In genomic region chr3:69910073-69910472, GRCm38 (mm10) we compare ENCODE assay signal across 32 mouse cellular contexts. TPM values are rescaled to one million over a fixed set of nuclear protein-coding genes. Genes with fewer than 3 reads are reported as not detected.
DNase-seq lines count a peak whose midpoint lies in the region; ATAC-seq and TF ChIP-seq lines count a peak whose summit lies in the region.
"Had no signal": no experiment of that assay in that cellular context is flagged by ENCODE, and none has a peak within 500 bp of the region (broad histone marks: within the 10 kb centered on the region; RNA-seq: fewer than 3 reads in every experiment).

No protein-coding gene starts in this region.

- CTCF ChIA-PET in Patski (lab: Charles Lee), result interaction anchor here (1.1 kb wide), 1 partner anchor 152 kb away, joined by 3 read pairs; no protein-coding TSS in a partner anchor

- no peak overlapping the region for H3K4me3 ChIP-seq in lung, adult 2 months (replicated peaks; ENCODE audit: extremely low read depth, low read depth, low read length)
- H3K4me3 ChIP-seq: embryonic facial prominence, embryonic 10.5 days; embryonic facial prominence, embryonic 13.5 days; erythroblast, embryonic 14.5 days; forebrain, embryonic 10.5 days; forebrain, embryonic 13.5 days; gastrocnemius, adult 2 months; hindbrain, embryonic 13.5 days had no signal

- H3K27me3 ChIP-seq in Patski, result peaks cover 44% of the 10 kb centered on the region
- H3K27me3 ChIP-seq: CH12.LX; embryonic facial prominence, embryonic 13.5 days; forebrain, embryonic 13.5 days; hindbrain, embryonic 13.5 days had no signal

- in situ Hi-C loops in Patski (cut with MboI; ENCODE audit: low pct_unique_long_range_greater_than_20kb), result no loop called here

- POLR2A ChIA-PET in Patski (lab: Charles Lee), result no interaction called here

- 71% methylated on average over 8 of the region's 8 CpGs for WGBS in lung, adult 2 months

- peak; percentile 52 for ATAC-seq in Patski
- ATAC-seq in erythroid progenitor cell, adult 5-6 weeks (replicated peaks; ENCODE audit: low FRiP score, poor library complexity, severe bottlenecking), result no peak
- ATAC-seq: forebrain, embryonic 13.5 days; forebrain, embryonic 16.5 days; hindbrain, postnatal 0 days; inflammation-experienced regulatory T-cells, adult 6 months had no signal

- TF ChIP-seq CTCF in lung, adult 2 months (IDR thresholded peaks at IDR 0.05; ENCODE audit: insufficient read depth, low read length), result no peak
- no peak for TF ChIP-seq CTCF in Patski (IDR thresholded peaks at IDR 0.05)

- DNase-seq in lung, adult 18-20 months, result peak; percentile 18 to 44
- no peak for DNase-seq in lung, adult 2 months
- DNase-seq in Patski (ENCODE audit: low read depth, low spot score), result no peak
- DNase-seq in lung, postnatal 10 days, result peak; percentile 12
- DNase-seq in adipocyte (ENCODE audit: low spot score), result no peak
- DNase-seq: adrenal gland, adult 8-10 months; adrenal gland, postnatal 25 days; B cell, adult 2 months; cerebellum, adult 11-12 months; cerebellum, adult 8-10 months; cerebellum, postnatal 10 days; cerebellum, postnatal 36 days; embryo, embryonic 11 days; gastrocnemius, adult 2 months; gastrocnemius, postnatal 14 days had no signal

- TF ChIP-seq POLR2A in lung, adult 2 months (IDR thresholded peaks at IDR 0.05; ENCODE audit: borderline replicate concordance, extremely low read depth, low read depth, low read length), result no peak

- no peaks in the 10 kb centered on the region for H3K4me1 ChIP-seq in lung, adult 2 months (ENCODE audit: control insufficient read depth, insufficient read depth, low read length)
- H3K4me1 ChIP-seq: forebrain, embryonic 13.5 days; hindbrain, embryonic 13.5 days had no signal

RNA-seq across cellular contexts. Expression of gene Sptssb, which starts 50.3 kb away (rescaled TPM):
- 1.4 and 40.5 TPM in 2 replicates for polyA plus RNA-seq in lung, adult 2 months (2012; rRNA removed)
- 0.08 TPM for polyA plus RNA-seq in Patski (2021)
- not detected in 2 replicates for total RNA-seq in erythroid progenitor cell, adult 5-6 weeks (2015; ENCODE audit: low replicate concordance)
- total RNA-seq in erythroid progenitor cell, adult 5-6 weeks (2017; ENCODE audit: low replicate concordance), result not detected in 2 replicates
- total RNA-seq: adrenal gland, adult 8-10 months; adrenal gland, postnatal 25 days; CH12.LX; G1E; gastrocnemius, adult 2 months; gastrocnemius, postnatal 14 days; gastrocnemius, postnatal 4 days; heart, adult 8-10 months; heart, postnatal 25 days; hematopoietic stem cell, adult 5-6 weeks had no signal
- polyA plus RNA-seq: erythroblast, embryonic 14.5 days; forebrain, embryonic 10.5 days; forebrain, embryonic 13.5 days; G1E; heart, postnatal 0 days; inflammation-experienced regulatory T-cells, adult 6 months had no signal

Comparison
In these comparisons a context has a peak if more than half of its experiments do, and no peak if none do; other contexts are left out.
1. DNase-seq: peak in lung, adult 18-20 months (2 of 2) and lung, postnatal 10 days (single experiment); none in lung, adult 2 months (single experiment), Patski (single experiment) and adipocyte (single experiment).